Mouse (Mus musculus) megakaryocyte, embryonic 14.5 days (primary cell): ENCODE measurements at regions not wholly inside any gene's neighbourhood (a gene's known extent, or its start where the extent isn't known, plus 50 kb on each side); places are given as distances from the start of the nearest gene placed in this dataset.
A peak's percentile ranks its signal among the peaks of the same experiment; 100 is the strongest.

Source experiments
- H3K27me3 ChIP-seq: replicated peaks from 2 replicates; pipeline ENCODE3; 2012; ENCODE audit warnings: inconsistent platforms
- H3K36me3 ChIP-seq: replicated peaks from 2 replicates; pipeline ENCODE3; 2012; ENCODE audit warnings: low read length, inconsistent platforms, mixed read lengths
- H3K4me1 ChIP-seq: 2 replicates; pipeline ENCODE4 v1.6.1; 2012; ENCODE audit warnings: inconsistent platforms
- H3K4me3 ChIP-seq: replicated peaks from 2 replicates; pipeline ENCODE3; 2012; ENCODE audit warnings: moderate library complexity, mild to moderate bottlenecking, inconsistent platforms
- H3K9me3 ChIP-seq: 2 replicates; pipeline ENCODE4 v1.6.1; 2012; ENCODE audit warnings: inconsistent platforms
- FLI1 ChIP-seq: IDR thresholded peaks from 2 replicates; pipeline ENCODE4 v1.6.1; 2012; ENCODE audit warnings: low read length, inconsistent platforms, mixed read lengths
- GATA1 ChIP-seq: IDR thresholded peaks from 3 replicates; pipeline ENCODE4 v1.6.1; 2012; ENCODE audit warnings: mixed read lengths, low read length, inconsistent platforms, borderline replicate concordance

- Histone ChIP-seq H3K4me1 (no peaks in the 10 kb centered on the region), H3K4me3 (no peak overlapping the region), H3K27me3 (no peaks in the 10 kb centered on the region), H3K9me3 (peaks cover 79% of the 10 kb centered on the region), H3K36me3 (no peaks in the 10 kb centered on the region)
- no peak for TF ChIP-seq FLI1
- no peak for TF ChIP-seq GATA1
Observed at GRCm38 (mm10) chr4:153542631-153543031, 60.0 kb upstream of the Ajap1 start.

- Histone ChIP-seq H3K36me3 (no peaks in the 10 kb centered on the region), H3K9me3 (peaks cover 83% of the 10 kb centered on the region), H3K4me1 (no peaks in the 10 kb centered on the region), H3K27me3 (no peaks in the 10 kb centered on the region), H3K4me3 (no peak overlapping the region)
- TF ChIP-seq FLI1 (no peak), GATA1 (no peak)
Observed at GRCm38 (mm10) chr4:153543900-153544648, 61.5 kb upstream of the Ajap1 start.

DNA sequence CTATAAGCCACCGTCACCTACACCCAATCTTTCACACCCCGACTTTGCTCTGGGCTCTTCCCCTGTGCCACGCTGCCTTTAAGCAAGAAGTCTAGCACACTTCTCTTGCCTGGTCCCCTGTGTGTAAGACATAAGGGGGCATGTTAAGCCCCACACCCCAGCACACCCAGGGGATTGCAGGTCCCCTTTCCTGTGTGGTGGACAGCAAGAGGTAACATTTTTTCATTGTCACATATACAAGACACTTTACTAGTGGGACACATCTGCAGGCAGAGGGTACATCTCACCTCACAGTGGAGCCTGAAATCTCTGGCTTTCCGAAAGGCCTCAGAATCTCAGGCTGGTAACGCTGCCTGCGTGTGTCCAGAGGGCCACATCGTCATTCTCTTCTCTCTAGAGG is 64.1 kb upstream of the Ajap1 start:
- Histone ChIP-seq H3K4me1 (no peaks in the 10 kb centered on the region), H3K27me3 (no peaks in the 10 kb centered on the region), H3K9me3 (peaks cover 87% of the 10 kb centered on the region), H3K36me3 (no peaks in the 10 kb centered on the region), H3K4me3 (no peak overlapping the region)
- no peak for TF ChIP-seq GATA1
- no peak for TF ChIP-seq FLI1

DNA sequence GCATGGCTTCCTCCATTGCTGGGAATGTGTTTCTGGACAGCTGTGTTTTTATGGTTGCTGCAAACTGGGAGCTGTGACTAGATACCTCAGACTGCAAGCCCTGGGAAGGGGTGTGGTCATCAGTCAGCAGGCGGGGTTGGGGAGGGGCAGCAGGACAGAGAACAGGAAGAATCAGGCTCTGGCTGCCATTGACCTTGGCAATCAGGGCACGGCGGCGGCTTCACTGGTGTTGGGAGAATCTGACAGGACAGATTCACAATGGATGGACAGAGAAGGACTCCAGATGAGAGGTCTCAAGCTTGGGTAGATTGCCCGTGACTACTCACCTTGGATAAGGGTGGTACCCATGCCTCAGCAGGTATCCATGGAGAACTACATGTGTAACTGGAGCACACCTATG is 64.5 kb upstream of the Ajap1 start:
- Histone ChIP-seq H3K27me3 (no peaks in the 10 kb centered on the region), H3K4me1 (no peaks in the 10 kb centered on the region), H3K4me3 (no peak overlapping the region), H3K36me3 (no peaks in the 10 kb centered on the region), H3K9me3 (peaks cover 90% of the 10 kb centered on the region)
- TF ChIP-seq GATA1 = no peak
- no peak for TF ChIP-seq FLI1

- no peaks in the 10 kb centered on the region for H3K4me1 ChIP-seq
- no peaks in the 10 kb centered on the region for H3K36me3 ChIP-seq
- TF ChIP-seq GATA1 (no peak), FLI1 (no peak)
- peaks cover 88% of the 10 kb centered on the region for H3K9me3 ChIP-seq
- no peaks in the 10 kb centered on the region for H3K27me3 ChIP-seq
- no peak overlapping the region for H3K4me3 ChIP-seq
Observed at GRCm38 (mm10) chr4:153547871-153548270, 65.3 kb upstream of the Ajap1 start.

DNA sequence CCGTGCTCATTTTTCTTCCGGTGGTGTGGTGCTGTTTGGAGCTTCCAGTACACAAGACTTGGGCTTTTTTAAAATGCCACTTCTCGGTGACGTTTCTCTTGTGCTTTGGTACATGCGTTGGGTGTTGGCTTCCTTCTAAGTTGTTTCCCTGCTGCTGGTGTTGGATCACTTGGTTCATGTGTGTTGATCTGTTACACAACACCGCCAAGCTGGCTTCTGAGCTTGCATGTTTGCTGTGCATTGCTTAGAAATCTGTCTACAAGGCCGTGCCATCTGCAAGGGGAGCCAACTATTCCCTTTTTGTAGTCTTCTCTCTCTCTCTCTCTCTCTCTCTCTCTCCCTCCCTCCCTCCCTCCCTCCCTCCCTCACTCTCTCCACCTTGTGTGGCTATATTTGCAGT is 68.7 kb upstream of the Ajap1 start:
- Histone ChIP-seq H3K36me3 (no peaks in the 10 kb centered on the region), H3K9me3 (peaks cover 86% of the 10 kb centered on the region), H3K27me3 (no peaks in the 10 kb centered on the region), H3K4me1 (no peaks in the 10 kb centered on the region), H3K4me3 (no peak overlapping the region)
- TF ChIP-seq FLI1 = no peak
- no peak for TF ChIP-seq GATA1

- H3K27me3 ChIP-seq = no peaks in the 10 kb centered on the region
- no peak overlapping the region for H3K4me3 ChIP-seq
- no peaks in the 10 kb centered on the region for H3K36me3 ChIP-seq
- peaks cover 86% of the 10 kb centered on the region for H3K9me3 ChIP-seq
- TF ChIP-seq GATA1 (no peak), FLI1 (no peak)
- H3K4me1 ChIP-seq = no peaks in the 10 kb centered on the region
Observed at GRCm38 (mm10) chr4:153552483-153552882, 69.9 kb upstream of the Ajap1 start.

GRCm38 (mm10) chr4:153557812-153558608 is 75.4 kb upstream of the Ajap1 start:
- no peaks in the 10 kb centered on the region for H3K36me3 ChIP-seq
- no peaks in the 10 kb centered on the region for H3K27me3 ChIP-seq
- no peaks in the 10 kb centered on the region for H3K4me1 ChIP-seq
- TF ChIP-seq GATA1 = no peak
- TF ChIP-seq FLI1 = no peak
- peaks cover 78% of the 10 kb centered on the region for H3K9me3 ChIP-seq
- H3K4me3 ChIP-seq = peak overlapping the region; percentile 28

DNA sequence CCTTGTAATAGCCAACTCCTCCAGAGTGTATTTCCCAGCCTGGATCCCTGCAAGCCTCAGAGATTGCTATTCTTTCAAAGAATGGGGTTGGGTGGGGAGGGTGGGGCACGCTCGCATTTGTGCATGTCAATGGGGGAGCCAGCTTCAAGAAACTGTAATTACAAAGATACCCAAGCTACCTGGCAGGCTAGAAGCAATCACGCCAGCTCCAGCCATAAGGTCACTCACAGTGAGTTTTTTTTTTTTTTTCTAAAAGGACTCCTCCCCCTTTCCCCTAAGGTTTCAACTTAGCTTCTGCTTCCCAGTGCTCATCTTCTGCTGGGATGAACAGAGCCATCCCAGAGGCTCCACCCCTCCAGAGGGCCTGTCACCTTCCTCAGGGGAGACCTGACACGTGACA is 77.0 kb upstream of the Ajap1 start:
- H3K36me3 ChIP-seq = no peaks in the 10 kb centered on the region
- no peak for TF ChIP-seq FLI1
- TF ChIP-seq GATA1 = no peak
- H3K4me3 ChIP-seq = no peak overlapping the region
- H3K4me1 ChIP-seq = no peaks in the 10 kb centered on the region
- H3K9me3 ChIP-seq = peaks cover 81% of the 10 kb centered on the region
- no peaks in the 10 kb centered on the region for H3K27me3 ChIP-seq

DNA sequence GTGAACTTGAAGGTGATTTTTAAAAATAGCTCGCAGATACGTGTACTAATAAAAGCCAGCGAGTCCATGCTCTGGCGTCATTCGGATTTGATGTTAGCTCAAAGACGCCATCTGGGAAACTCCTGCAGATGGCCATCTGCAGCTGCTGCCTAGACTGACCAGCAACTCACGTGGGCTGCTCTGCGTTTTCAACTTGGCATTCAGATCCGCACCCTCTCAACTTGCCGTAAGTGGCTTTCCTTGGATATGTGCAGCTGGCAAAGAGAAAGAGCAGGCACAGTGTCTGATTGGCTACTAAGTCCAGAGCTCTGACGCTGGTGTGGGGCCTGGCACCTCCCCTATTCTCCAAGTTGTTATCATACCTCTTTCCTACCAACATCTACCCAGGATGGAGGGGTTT is 77.6 kb upstream of the Ajap1 start:
- TF ChIP-seq GATA1 = no peak
- TF ChIP-seq FLI1 = no peak
- peaks cover 84% of the 10 kb centered on the region for H3K9me3 ChIP-seq
- H3K4me3 ChIP-seq = no peak overlapping the region
- H3K36me3 ChIP-seq = no peaks in the 10 kb centered on the region
- no peaks in the 10 kb centered on the region for H3K4me1 ChIP-seq
- no peaks in the 10 kb centered on the region for H3K27me3 ChIP-seq
